Mouse (Mus musculus) liver, adult 10 weeks (tissue): Measurements from ENCODE around the gene Fam98c. TPM values are rescaled to one million over a fixed set of nuclear protein-coding genes. Genes with fewer than 3 reads are reported as not detected.

ENCODE experiments used
- polyA plus RNA-seq: library from polyadenylated mRNA; stranded (reverse); fragments of 350-450 nt; fragmentation: Illumina TruSeq; extraction: RNeasy Lipid Tissue Mini Kit (QIAGEN cat#74804); gene quantifications from one replicate; pipeline ENCODE4 v1.2.3, GENCODE M21; 2014; ENCODE audit warnings: low read depth, low replicate concordance

The Fam98c gene
- 2.1 TPM for polyA plus RNA-seq

GRCm38 (mm10) chr7:29155838-29156782 lies at the start of gene Fam98c:
Gene Fam98c (minus strand): TSS chr7:29156234.

GRCm38 (mm10) chr7:29180077-29180853 lies 24.2 kb upstream of the Fam98c start, which contains the start of gene Psmd8:
Gene Psmd8 (minus strand): TSS chr7:29180701.

GRCm38 (mm10) chr7:29170066-29170754 lies 14.2 kb upstream of the Fam98c start, which contains the start of the genes Ggn and Spred3:
Gene Ggn (plus strand): TSS chr7:29170210.
Gene Spred3 (minus strand): TSS chr7:29170411.

GRCm38 (mm10) chr7:29134693-29135386 lies 21.2 kb downstream of the Fam98c start, which contains the start of gene Rasgrp4:
Gene Rasgrp4 (plus strand): TSS chr7:29134851.

GRCm38 (mm10) chr7:29124970-29125369 lies 31.1 kb downstream of the Fam98c start, which contains the start of gene Ryr1:
Gene Ryr1 (minus strand): TSS chr7:29125179.

Other genes starting within 250 kb of the Fam98c start
- 18.6 TPM for gene Actn4, start 193.9 kb downstream of the Fam98c start, polyA plus RNA-seq
- 9.8 TPM for gene Eif3k, start 174.4 kb downstream of the Fam98c start, polyA plus RNA-seq
- gene Map4k1, start 174.2 kb downstream of the Fam98c start, polyA plus RNA-seq = not detected
- not detected for gene Ryr1, start 31.1 kb downstream of the Fam98c start, polyA plus RNA-seq
- 0.11 TPM for gene Rasgrp4, start 21.4 kb downstream of the Fam98c start, polyA plus RNA-seq
- not detected for gene Ggn, start 14.0 kb upstream of the Fam98c start, polyA plus RNA-seq
- 0.66 TPM for gene Spred3, start 14.2 kb upstream of the Fam98c start, polyA plus RNA-seq
- 69.6 TPM for gene Psmd8, start 24.5 kb upstream of the Fam98c start, polyA plus RNA-seq
- not detected for gene Catsperg1, start 57.8 kb upstream of the Fam98c start, polyA plus RNA-seq
- 1.7 TPM for gene Kcnk6, start 76.3 kb upstream of the Fam98c start, polyA plus RNA-seq
- gene Yif1b, start 82.1 kb upstream of the Fam98c start, polyA plus RNA-seq = 1.0 TPM
- 4.4 TPM for gene 2200002D01Rik, start 92.2 kb upstream of the Fam98c start, polyA plus RNA-seq
- gene Spint2, start 125.7 kb upstream of the Fam98c start, polyA plus RNA-seq = 13.1 TPM
- gene Ppp1r14a, start 133.1 kb upstream of the Fam98c start, polyA plus RNA-seq = not detected
- not detected for gene Dpf1, start 147.7 kb upstream of the Fam98c start, polyA plus RNA-seq